Mouse (Mus musculus): ENCODE measurements around the gene Cab39.

The Cab39 gene

DNA sequence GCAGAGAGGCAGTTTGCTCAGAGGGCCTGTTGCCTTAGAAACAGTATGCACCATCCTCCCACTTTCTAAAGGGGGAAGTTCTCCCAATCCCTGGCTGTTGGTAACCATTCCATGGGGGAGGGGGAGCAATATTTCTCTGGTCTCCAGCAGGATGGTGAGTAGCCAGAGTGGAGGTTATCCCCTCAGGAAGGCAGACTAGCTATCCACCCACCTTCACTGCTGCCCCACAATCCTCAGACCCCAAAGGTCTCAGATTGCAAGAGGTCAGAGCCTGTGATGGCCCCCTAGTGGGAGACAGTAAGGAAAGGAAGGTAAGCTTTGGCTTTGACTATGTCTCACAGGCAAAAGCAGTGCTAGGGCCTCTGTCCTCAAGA lies 106.1 kb downstream of the Cab39 start:
- DNase-seq (ENCODE audit: low read depth, low spot score): peak; percentile 61

DNA sequence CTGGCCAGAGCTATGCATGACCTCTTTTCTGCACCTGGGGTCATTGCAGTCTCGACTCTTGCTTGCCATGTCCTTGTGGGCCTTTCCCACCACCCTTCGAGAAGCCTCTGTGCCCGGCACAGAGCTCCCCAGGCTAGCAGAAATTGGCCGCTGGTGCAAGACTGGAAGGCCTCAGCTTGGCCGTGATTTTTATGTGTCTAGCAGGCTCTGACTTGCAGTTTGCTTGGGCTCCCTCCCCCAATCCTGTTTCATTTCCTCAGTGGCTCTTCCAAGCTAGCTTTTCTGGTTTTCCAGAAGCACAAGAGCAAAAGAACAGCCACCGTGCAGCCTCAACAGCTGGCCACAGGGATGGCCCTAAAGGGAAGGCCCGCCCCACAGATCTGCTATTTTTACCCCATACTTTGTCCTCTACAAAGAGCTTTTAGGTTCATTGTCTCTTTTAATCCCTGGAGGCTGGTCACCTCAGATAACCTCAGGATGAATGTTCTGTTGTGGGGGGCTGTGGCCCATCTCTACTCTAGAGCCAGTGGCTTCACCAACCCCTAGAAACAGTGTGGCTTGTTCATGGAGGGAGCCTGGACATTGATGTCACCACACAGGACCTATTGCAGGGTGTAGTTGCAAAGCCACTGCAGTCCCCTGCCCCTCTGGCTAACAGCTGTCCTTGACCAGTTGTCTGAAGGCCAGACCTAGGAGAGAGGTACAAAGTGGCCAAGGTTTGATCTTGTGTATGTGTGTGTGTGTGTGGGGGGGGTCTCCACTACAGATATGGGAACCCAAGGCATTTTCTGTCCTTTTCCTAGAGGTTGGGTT lies 107.5 kb downstream of the Cab39 start:
- DNase-seq (ENCODE audit: low read depth, low spot score): no peak

Measured in R1 (cell line).